Mouse (Mus musculus): ENCODE measurements around the gene 2310034G01Rik. TPM values are rescaled to one million over a fixed set of nuclear protein-coding genes. Genes with fewer than 3 reads are reported as not detected.

The 2310034G01Rik gene
- polyA plus RNA-seq, 1 experiment from 2014 or later: 1.8 TPM

- under 1% methylated on average over 78 of the region's 78 CpGs for WGBS
- peaks cover 77% of the 10 kb centered on the region for H3K27me3 ChIP-seq (ENCODE audit: low read depth, poor library complexity, severe bottlenecking)
- H3K4me3 ChIP-seq: peak overlapping the region; percentile 76
- peak; percentile 81 for DNase-seq (ENCODE audit: low spot score)
- H3K9me3 ChIP-seq (replicated peaks): no peaks in the 10 kb centered on the region
- H3K27ac ChIP-seq: peak overlapping the region; percentile 86
- H3K4me1 ChIP-seq: peaks cover 28% of the 10 kb centered on the region
- no peaks in the 10 kb centered on the region for H3K36me3 ChIP-seq
Measured at GRCm38 (mm10) chr19:46348761-46349458, 1.2 kb downstream of the 2310034G01Rik start.

GRCm38 (mm10) chr19:46347936-46348668 is 2.0 kb downstream of the 2310034G01Rik start:
- Histone ChIP-seq H3K27me3 (ENCODE audit: low read depth, poor library complexity, severe bottlenecking) (peaks cover 80% of the 10 kb centered on the region), H3K9me3 (replicated peaks) (no peaks in the 10 kb centered on the region), H3K27ac (peak overlapping the region; percentile 86), H3K4me1 (peaks cover 28% of the 10 kb centered on the region), H3K36me3 (no peaks in the 10 kb centered on the region), H3K4me3 (peak overlapping the region; percentile 76)
- WGBS: 36% methylated on average over 14 of the region's 14 CpGs
- DNase-seq (ENCODE audit: low spot score): no peak

DNA sequence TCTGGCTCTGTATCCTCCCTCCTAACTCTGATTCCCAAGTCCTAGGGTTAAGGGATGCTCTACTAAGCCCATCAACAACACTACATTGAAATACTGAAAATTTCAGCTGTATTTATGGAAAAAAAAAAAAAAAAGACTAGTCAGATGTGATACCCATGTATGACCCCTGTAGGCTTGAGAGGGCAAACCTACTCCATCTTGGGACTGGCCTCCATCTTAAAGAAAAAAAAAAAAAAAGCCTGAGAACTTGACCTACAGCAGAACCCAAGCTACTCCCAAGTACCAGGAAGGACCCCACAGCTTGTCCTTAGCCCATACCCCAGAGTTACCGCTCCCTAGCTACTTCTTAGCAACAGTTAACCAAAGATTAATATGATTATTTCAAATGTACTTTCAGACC is 3.0 kb downstream of the 2310034G01Rik start:
- Histone ChIP-seq H3K4me3 (no peak overlapping the region), H3K36me3 (no peaks in the 10 kb centered on the region), H3K4me1 (peaks cover 28% of the 10 kb centered on the region), H3K27me3 (ENCODE audit: low read depth, poor library complexity, severe bottlenecking) (peaks cover 75% of the 10 kb centered on the region), H3K27ac (no peak overlapping the region), H3K9me3 (replicated peaks) (no peaks in the 10 kb centered on the region)
- WGBS: 100% methylated on average over 1 of the region's 1 CpGs
- DNase-seq (ENCODE audit: low spot score): no peak

DNA sequence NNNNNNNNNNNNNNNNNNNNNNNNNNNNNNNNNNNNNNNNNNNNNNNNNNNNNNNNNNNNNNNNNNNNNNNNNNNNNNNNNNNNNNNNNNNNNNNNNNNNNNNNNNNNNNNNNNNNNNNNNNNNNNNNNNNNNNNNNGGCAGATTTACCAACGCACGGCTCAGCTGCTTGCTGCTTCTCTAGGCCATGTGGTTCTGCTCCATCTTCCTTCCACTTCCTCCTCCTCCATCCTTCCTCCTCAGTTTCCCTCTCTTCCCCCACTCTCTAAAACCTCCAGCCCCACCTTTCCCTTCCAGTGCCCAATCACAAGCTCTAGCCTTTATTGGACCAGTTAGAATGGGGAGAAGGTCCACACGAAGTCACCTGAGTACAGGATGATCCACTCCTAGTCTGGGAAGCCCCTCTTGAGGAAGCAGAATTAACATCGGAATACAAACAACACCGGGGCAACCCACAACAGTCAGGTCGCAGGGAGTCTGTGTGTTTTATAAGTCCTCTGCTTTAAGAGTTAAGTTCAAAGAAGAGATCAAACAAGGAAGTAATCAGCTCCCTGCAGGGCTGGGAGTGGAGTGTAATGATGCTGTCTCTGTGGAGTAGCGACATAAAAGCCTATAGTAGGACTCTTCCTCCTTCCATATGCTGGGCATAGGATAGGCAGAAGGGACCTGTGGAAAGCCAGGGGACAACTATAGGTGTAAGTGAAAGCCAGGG is 5.2 kb downstream of the 2310034G01Rik start:
- no peak overlapping the region for H3K4me3 ChIP-seq
- H3K27ac ChIP-seq: no peak overlapping the region
- 20% methylated on average over 7 of the region's 7 CpGs for WGBS
- no peak for DNase-seq (ENCODE audit: low spot score)
- peaks cover 63% of the 10 kb centered on the region for H3K27me3 ChIP-seq (ENCODE audit: low read depth, poor library complexity, severe bottlenecking)
- peaks cover 27% of the 10 kb centered on the region for H3K4me1 ChIP-seq
- H3K36me3 ChIP-seq: no peaks in the 10 kb centered on the region
- no peaks in the 10 kb centered on the region for H3K9me3 ChIP-seq (replicated peaks)

DNA sequence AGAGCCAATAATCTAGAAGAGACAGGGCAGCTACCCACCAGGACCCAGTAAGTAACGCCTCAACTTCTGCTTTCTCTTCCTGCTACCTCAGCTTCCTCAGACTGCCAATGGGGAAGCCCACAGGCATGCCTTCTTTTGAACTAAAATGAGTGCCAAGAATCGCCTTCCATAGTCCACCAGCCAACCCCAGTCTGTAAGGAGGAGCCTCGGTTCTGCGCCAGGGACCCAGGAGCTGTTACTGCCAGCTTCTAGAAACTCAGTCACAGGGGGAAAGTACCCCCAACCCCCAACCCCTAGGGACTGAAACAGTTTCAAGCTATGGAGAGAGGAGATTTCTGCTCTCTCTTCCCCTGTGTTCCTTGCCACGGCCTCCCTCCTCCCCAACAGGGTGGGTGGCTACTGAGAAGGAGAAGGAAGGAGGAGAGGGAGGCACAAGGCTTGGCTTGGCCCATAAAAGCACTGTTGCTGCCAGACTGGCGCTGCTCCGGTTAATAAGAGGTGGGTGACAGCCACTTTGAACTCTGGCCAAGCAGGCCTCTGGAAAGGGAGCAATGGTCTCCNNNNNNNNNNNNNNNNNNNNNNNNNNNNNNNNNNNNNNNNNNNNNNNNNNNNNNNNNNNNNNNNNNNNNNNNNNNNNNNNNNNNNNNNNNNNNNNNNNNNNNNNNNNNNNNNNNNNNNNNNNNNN is 10.7 kb downstream of the 2310034G01Rik start:
- no peaks in the 10 kb centered on the region for H3K9me3 ChIP-seq (replicated peaks)
- 70% methylated on average over 7 of the region's 7 CpGs for WGBS
- no peak for DNase-seq (ENCODE audit: low spot score)
- peaks cover 23% of the 10 kb centered on the region for H3K27me3 ChIP-seq (ENCODE audit: low read depth, poor library complexity, severe bottlenecking)
- peak overlapping the region; percentile 89 for H3K27ac ChIP-seq
- H3K4me1 ChIP-seq: peaks cover 20% of the 10 kb centered on the region
- no peaks in the 10 kb centered on the region for H3K36me3 ChIP-seq
- H3K4me3 ChIP-seq: 0 out of 2 replicates have a peak overlapping the region, but pooled peaks have one; percentile 73

GRCm38 (mm10) chr19:46338942-46339286 is 11.2 kb downstream of the 2310034G01Rik start:
- H3K36me3 ChIP-seq: no peaks in the 10 kb centered on the region
- peaks cover 20% of the 10 kb centered on the region for H3K4me1 ChIP-seq
- peak overlapping the region; percentile 89 for H3K27ac ChIP-seq
- H3K4me3 ChIP-seq: peak overlapping the region; percentile 73
- H3K27me3 ChIP-seq (ENCODE audit: low read depth, poor library complexity, severe bottlenecking): peaks cover 18% of the 10 kb centered on the region; the same call in 1 of the 2 replicates
- H3K9me3 ChIP-seq (replicated peaks): no peaks in the 10 kb centered on the region
- WGBS: 53% methylated on average over 6 of the region's 6 CpGs
- DNase-seq (ENCODE audit: low spot score): no peak

GRCm38 (mm10) chr19:46338331-46338936 is 11.7 kb downstream of the 2310034G01Rik start, which contains the start of gene Cuedc2:
TSS of gene Cuedc2 (minus strand) at chr19:46338702.
- peak; percentile 95 for DNase-seq (ENCODE audit: low spot score)
- Histone ChIP-seq H3K4me3 (peak within 1 kb of the TSS; percentile 73), H3K9me3 (replicated peaks) (no peaks in the 10 kb centered on the region), H3K27me3 (ENCODE audit: low read depth, poor library complexity, severe bottlenecking) (peaks cover 13% of the 10 kb centered on the region; the same call in 1 of the 2 replicates), H3K27ac (peak within 1 kb of the TSS; percentile 89), H3K4me1 (peaks cover 20% of the 10 kb centered on the region), H3K36me3 (no peaks in the 10 kb centered on the region)
- WGBS: under 1% methylated on average over 31 of the region's 31 CpGs

DNA sequence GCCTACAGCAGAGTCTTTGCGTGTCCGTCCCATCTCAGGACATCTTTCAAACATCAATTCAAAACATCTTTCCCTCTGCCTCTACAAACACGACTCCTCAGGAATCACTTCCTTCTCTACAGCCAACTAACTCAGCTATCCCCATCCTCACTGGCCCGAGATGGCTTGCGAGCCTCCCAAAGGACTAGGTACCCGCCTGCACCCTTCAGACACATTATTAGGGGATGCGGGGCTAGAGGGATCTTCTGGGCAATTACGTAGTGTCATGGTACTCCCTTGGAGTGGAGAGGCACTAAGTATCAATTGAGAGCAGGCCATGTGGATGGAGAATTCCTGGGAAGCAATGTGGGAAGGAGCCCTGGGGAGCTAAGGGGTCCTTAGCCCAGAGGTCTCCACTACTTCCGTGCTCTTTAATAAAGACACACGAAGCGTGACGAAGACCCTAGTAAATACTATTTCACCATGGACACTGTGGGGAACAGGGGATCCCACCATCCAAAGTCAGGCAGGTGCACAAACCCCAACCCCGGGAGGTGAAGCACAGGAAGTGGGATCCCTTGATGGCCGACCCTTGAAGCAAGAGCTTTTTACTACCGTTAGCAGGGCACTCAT is 12.3 kb downstream of the 2310034G01Rik start:
- peak overlapping the region; percentile 73 for H3K4me3 ChIP-seq
- H3K36me3 ChIP-seq: no peaks in the 10 kb centered on the region
- H3K4me1 ChIP-seq: peaks cover 22% of the 10 kb centered on the region
- 39% methylated on average over 15 of the region's 15 CpGs for WGBS
- H3K9me3 ChIP-seq (replicated peaks): no peaks in the 10 kb centered on the region
- H3K27me3 ChIP-seq (ENCODE audit: low read depth, poor library complexity, severe bottlenecking): peaks cover 12% of the 10 kb centered on the region; the same call in 1 of the 2 replicates
- DNase-seq (ENCODE audit: low spot score): no peak
- peak overlapping the region; percentile 89 for H3K27ac ChIP-seq

GRCm38 (mm10) chr19:46333906-46334305 is 16.2 kb downstream of the 2310034G01Rik start:
- H3K4me3 ChIP-seq: no peak overlapping the region
- no peaks in the 10 kb centered on the region for H3K9me3 ChIP-seq (replicated peaks)
- DNase-seq (ENCODE audit: low spot score): no peak
- WGBS: 87% methylated on average over 3 of the region's 3 CpGs
- H3K27me3 ChIP-seq (ENCODE audit: low read depth, poor library complexity, severe bottlenecking): peaks cover 13% of the 10 kb centered on the region
- peaks cover 20% of the 10 kb centered on the region for H3K36me3 ChIP-seq
- peaks cover 31% of the 10 kb centered on the region for H3K4me1 ChIP-seq
- no peak overlapping the region for H3K27ac ChIP-seq

DNA sequence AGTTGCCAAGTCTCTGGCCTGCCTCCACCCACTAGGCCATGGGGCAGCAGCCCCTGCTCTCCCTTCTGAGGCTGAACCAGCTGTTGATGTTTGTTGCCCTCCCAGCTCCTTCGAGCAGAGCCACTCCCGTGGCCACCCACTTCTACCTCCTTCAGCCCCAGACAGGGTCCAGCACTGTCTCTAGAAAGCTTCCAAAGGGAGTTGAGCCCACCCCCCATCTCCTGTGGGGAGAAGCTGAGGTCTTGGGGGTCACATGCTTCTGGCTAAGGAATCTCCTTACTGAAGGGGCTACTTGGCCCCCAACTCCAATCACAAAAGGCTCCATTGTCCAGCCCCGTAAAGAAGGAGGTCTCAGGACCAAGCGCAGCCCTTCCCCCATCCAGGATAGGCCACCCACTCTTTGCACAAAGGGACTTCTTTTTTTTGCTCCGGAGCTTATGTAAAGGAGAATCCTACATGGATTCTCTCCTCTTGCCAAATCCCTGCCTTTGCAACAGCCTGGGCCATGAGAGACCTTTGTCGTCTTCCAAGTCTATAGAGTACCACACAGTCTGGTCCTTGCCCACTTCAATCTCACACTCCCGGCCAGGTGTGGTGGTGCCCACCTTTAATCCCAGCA is 17.3 kb downstream of the 2310034G01Rik start:
- H3K4me1 ChIP-seq: peaks cover 34% of the 10 kb centered on the region
- peak overlapping the region; percentile 17; the same call in 1 of the 2 replicates for H3K27ac ChIP-seq
- H3K4me3 ChIP-seq: no peak overlapping the region
- H3K36me3 ChIP-seq: peaks cover 20% of the 10 kb centered on the region
- 73% methylated on average over 7 of the region's 7 CpGs for WGBS
- no peaks in the 10 kb centered on the region for H3K9me3 ChIP-seq (replicated peaks)
- H3K27me3 ChIP-seq (ENCODE audit: low read depth, poor library complexity, severe bottlenecking): peaks cover 13% of the 10 kb centered on the region
- DNase-seq (ENCODE audit: low spot score): no peak

DNA sequence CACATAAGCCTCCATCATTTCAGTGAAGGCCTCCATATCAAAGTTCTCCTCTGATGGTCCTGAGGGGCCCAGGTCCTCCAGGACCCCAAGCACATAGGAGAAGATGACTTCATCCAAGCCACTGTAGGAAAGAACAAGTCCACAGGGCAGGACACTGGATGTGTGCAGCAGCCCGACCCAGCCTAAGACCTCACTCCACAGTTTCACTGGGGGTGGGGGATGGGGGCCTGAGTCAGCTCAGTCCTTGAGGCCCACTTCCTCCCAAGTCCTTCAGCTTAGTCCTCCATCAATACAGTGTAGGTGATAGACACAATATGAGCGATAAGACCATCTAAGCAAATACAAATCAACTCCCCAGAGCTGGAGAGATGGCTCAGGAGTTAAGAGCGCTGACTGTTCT is 18.2 kb downstream of the 2310034G01Rik start:
- Histone ChIP-seq H3K27ac (no peak overlapping the region), H3K4me3 (no peak overlapping the region), H3K27me3 (ENCODE audit: low read depth, poor library complexity, severe bottlenecking) (peaks cover 22% of the 10 kb centered on the region), H3K36me3 (peaks cover 20% of the 10 kb centered on the region), H3K4me1 (peaks cover 38% of the 10 kb centered on the region), H3K9me3 (replicated peaks) (no peaks in the 10 kb centered on the region)
- DNase-seq (ENCODE audit: low spot score): no peak
- WGBS: 84% methylated on average over 3 of the region's 3 CpGs

All from limb, embryonic 10.5 days (tissue).